Mouse (Mus musculus): ENCODE measurements around the gene Eme2. TPM values are rescaled to one million over a fixed set of nuclear protein-coding genes. Genes with fewer than 3 reads are reported as not detected.

Gene Eme2
- polyA plus RNA-seq, 1 experiment from 2014 or later: 18.2 TPM

DNA sequence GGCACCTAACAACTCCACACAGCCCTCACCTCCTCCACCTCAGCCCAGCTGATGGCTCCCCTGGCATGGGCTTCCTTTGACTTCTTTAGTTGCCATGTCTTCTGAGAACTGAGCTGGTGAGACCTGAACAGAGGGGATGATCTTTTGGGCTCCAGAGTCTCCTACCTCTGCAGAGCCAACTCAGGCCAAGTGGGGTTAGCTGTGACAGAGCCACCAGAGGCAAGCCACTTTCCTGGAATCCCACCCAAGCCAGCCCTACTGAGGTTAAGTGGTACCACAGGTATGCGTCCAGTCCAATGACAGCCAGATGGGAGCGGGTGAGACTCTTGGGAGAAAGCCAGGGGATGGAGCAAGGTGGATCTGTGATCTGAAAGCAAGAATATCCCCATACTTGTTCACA is 1.6 kb downstream of the Eme2 start:
- DNase-seq (ENCODE audit: low spot score) (no peak), ATAC-seq (no peak)
- no peak overlapping the region for H3K27ac ChIP-seq (ENCODE audit: low read depth, low read length)
- H3K4me3 ChIP-seq (ENCODE audit: low read depth, low read length): no peak overlapping the region
- 93% methylated on average over 2 of the region's 2 CpGs for WGBS
- no peak overlapping the region for H3K4me2 ChIP-seq (ENCODE audit: low read length)
- no peaks in the 10 kb centered on the region for H3K27me3 ChIP-seq (replicated peaks; ENCODE audit: control insufficient read depth, insufficient read depth, low read length)
- H3K36me3 ChIP-seq (ENCODE audit: control insufficient read depth, insufficient read depth, low read length): peaks cover 63% of the 10 kb centered on the region
- peaks cover 21% of the 10 kb centered on the region for H3K4me1 ChIP-seq (ENCODE audit: control insufficient read depth, insufficient read depth, low read length)
- no peaks in the 10 kb centered on the region for H3K9me3 ChIP-seq (replicated peaks; ENCODE audit: control insufficient read depth, low read length)
- no peak overlapping the region for H3K9ac ChIP-seq (ENCODE audit: low read length)

DNA sequence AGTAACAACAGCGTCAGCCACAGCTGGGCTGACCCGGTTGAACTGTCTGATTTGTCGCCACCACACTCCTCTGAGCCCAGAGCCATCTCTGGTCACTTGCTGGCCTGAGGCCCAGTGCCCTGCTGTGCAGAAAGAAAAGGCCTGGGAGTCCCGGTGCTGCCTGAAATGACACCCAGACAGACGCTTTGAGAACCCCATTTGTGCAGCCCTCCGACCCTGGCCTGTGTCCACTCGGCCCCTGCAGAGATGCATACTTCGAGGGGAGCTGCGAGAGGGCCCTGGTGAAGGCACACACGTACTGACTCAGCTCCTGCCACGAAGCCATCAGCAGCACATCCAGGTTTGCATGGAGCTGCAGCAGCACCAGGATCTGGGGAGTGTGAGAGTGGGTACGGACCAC is 2.1 kb downstream of the Eme2 start:
- H3K4me3 ChIP-seq (ENCODE audit: low read depth, low read length): no peak overlapping the region
- no peaks in the 10 kb centered on the region for H3K9me3 ChIP-seq (replicated peaks; ENCODE audit: control insufficient read depth, low read length)
- no peak for ATAC-seq
- no peak for DNase-seq (ENCODE audit: low spot score)
- H3K36me3 ChIP-seq (ENCODE audit: control insufficient read depth, insufficient read depth, low read length): peaks cover 59% of the 10 kb centered on the region
- H3K27ac ChIP-seq (ENCODE audit: low read depth, low read length): no peak overlapping the region
- no peak overlapping the region for H3K9ac ChIP-seq (ENCODE audit: low read length)
- H3K27me3 ChIP-seq (replicated peaks; ENCODE audit: control insufficient read depth, insufficient read depth, low read length): no peaks in the 10 kb centered on the region
- WGBS: 89% methylated on average over 12 of the region's 12 CpGs
- peaks cover 23% of the 10 kb centered on the region for H3K4me1 ChIP-seq (ENCODE audit: control insufficient read depth, insufficient read depth, low read length)
- H3K4me2 ChIP-seq (ENCODE audit: low read length): no peak overlapping the region

DNA sequence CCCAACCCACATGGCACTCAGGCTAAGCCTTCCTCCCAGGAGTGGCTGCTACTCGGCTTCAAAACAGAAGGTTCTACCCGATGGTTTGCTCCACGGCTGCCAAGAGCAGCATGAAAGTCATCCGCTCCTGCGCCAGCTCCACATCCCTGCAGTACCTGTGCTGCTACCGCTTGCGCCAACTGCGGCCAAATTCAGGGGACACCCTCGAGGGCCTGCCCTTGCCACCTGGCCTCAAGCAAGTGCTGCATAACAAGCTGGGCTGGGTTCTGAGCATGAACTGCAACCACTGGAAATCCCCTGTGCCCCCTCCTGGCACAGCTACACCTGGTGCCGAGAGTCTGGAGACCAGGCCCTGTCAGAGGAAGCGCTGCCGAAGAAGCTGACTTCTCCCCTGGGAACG is 3.6 kb downstream of the Eme2 start:
- ATAC-seq: no peak
- Histone ChIP-seq H3K9me3 (replicated peaks; ENCODE audit: control insufficient read depth, low read length) (no peaks in the 10 kb centered on the region), H3K9ac (ENCODE audit: low read length) (no peak overlapping the region), H3K36me3 (ENCODE audit: control insufficient read depth, insufficient read depth, low read length) (peaks cover 54% of the 10 kb centered on the region), H3K27ac (ENCODE audit: low read depth, low read length) (no peak overlapping the region), H3K4me1 (ENCODE audit: control insufficient read depth, insufficient read depth, low read length) (peaks cover 22% of the 10 kb centered on the region), H3K27me3 (replicated peaks; ENCODE audit: control insufficient read depth, insufficient read depth, low read length) (no peaks in the 10 kb centered on the region), H3K4me3 (ENCODE audit: low read depth, low read length) (no peak overlapping the region), H3K4me2 (ENCODE audit: low read length) (no peak overlapping the region)
- DNase-seq (ENCODE audit: low spot score): no peak
- WGBS: 92% methylated on average over 13 of the region's 13 CpGs

DNA sequence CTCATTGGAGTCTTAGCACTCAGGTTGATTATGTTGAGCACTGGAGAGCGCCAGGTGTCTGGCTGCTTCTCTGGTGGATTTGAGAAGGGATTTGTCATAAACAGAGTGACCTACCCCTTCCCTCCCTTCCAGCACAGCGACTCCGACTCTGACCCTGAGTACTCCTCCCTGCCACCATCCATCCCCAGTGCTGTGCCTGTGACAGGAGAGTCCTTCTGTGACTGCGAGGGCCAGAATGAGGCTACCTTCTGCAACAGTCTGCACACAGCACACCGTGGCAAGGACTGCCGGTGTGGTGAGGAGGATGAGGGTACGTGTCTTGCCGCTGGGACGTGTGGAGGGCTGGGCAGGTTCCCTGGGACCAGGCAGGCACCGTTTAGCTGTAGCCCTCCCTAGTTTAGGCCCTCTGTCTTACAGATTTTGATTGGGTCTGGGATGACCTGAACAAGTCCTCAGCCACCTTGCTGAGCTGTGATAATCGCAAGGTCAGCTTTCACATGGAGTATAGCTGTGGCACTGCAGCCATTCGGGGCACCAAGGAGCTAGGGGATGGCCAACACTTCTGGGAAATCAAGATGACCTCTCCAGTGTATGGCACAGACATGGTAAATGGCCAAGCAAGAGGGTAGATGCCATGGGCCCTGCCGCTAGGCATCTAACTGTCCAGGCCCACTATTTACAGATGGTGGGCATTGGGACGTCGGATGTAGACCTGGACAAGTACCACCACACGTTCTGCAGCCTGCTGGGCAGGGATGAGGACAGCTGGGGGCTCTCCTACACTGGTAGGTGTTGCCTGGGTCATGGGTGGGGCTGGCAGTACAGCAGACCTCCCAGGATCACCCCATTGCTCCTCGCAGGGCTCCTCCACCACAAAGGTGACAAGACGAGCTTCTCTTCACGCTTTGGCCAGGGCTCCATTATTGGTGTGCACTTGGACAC is 4.5 kb downstream of the Eme2 start:
- 87% methylated on average over 19 of the region's 19 CpGs for WGBS
- Histone ChIP-seq H3K27me3 (replicated peaks; ENCODE audit: control insufficient read depth, insufficient read depth, low read length) (no peaks in the 10 kb centered on the region), H3K27ac (ENCODE audit: low read depth, low read length) (no peak overlapping the region), H3K4me2 (ENCODE audit: low read length) (no peak overlapping the region), H3K4me1 (ENCODE audit: control insufficient read depth, insufficient read depth, low read length) (peaks cover 21% of the 10 kb centered on the region), H3K4me3 (ENCODE audit: low read depth, low read length) (no peak overlapping the region), H3K36me3 (ENCODE audit: control insufficient read depth, insufficient read depth, low read length) (peaks cover 54% of the 10 kb centered on the region), H3K9me3 (replicated peaks; ENCODE audit: control insufficient read depth, low read length) (no peaks in the 10 kb centered on the region), H3K9ac (ENCODE audit: low read length) (no peak overlapping the region)
- DNase-seq (ENCODE audit: low spot score) (no peak), ATAC-seq (no peak)

DNA sequence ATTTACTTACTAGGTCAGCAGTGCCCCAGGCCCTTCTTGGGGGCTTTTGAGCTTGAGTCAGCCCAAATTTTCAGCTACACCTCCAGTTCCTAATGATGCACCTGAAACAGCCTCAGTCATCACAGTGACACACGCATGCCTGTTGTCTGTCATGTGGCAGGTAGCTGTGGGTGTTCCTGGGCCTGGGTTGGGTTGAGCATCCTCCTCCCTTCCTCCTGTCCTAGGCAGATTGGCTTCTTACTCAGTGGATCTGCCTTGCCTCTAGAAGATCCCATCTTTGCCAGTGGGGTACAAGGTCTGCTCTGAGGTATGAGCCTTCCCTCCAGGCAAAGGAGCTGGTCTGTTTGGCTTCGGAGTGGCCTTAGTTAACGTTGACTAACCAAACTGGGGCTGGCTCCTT is 6.0 kb downstream of the Eme2 start:
- Histone ChIP-seq H3K27me3 (replicated peaks; ENCODE audit: control insufficient read depth, insufficient read depth, low read length) (no peaks in the 10 kb centered on the region), H3K36me3 (ENCODE audit: control insufficient read depth, insufficient read depth, low read length) (peaks cover 62% of the 10 kb centered on the region), H3K4me3 (ENCODE audit: low read depth, low read length) (no peak overlapping the region), H3K4me2 (ENCODE audit: low read length) (no peak overlapping the region), H3K4me1 (ENCODE audit: control insufficient read depth, insufficient read depth, low read length) (peaks cover 17% of the 10 kb centered on the region), H3K9ac (ENCODE audit: low read length) (no peak overlapping the region), H3K9me3 (replicated peaks; ENCODE audit: control insufficient read depth, low read length) (no peaks in the 10 kb centered on the region), H3K27ac (ENCODE audit: low read depth, low read length) (no peak overlapping the region)
- 90% methylated on average over 3 of the region's 3 CpGs for WGBS
- DNase-seq (ENCODE audit: low spot score) (no peak), ATAC-seq (no peak)

DNA sequence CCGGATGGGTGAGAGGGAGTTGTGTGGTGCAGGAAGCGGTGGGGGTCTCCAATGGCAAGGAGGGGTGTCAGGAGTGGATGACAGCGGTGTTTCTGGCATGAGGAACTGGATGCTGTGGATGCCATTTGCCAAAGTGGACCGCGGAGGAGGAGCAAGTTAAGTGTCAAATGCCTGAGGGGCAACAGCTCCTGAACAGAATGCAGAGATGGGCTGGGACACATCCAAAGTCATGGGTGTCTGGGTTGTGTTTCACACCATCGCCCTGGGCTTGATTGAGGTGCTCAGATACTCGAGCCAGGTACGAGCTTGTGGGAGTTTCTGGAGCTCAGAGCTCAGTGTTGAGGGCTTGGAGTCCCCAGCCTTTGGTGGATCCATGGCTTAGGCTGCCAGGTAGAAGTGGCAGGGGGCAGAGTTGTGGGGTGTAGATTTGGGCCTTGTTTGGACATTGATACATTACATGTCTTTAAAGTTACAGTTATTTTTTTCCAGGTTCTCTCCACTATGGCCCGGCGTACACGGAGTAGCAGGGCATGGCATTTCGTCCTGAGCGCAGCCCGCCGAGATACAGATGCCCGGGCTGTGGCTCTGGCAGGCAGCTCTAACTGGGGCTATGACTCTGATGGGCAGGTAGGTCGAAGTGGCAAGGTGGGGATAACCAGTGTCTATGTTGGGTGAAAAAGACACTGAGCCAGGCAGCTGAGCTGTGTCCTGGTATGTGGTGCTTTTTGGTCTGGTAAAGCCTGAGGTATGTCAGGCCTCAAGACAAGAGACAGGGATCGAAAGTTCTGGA is 7.4 kb downstream of the Eme2 start:
- peaks cover 63% of the 10 kb centered on the region for H3K36me3 ChIP-seq (ENCODE audit: control insufficient read depth, insufficient read depth, low read length)
- no peak overlapping the region for H3K27ac ChIP-seq (ENCODE audit: low read depth, low read length)
- no peaks in the 10 kb centered on the region for H3K27me3 ChIP-seq (replicated peaks; ENCODE audit: control insufficient read depth, insufficient read depth, low read length)
- H3K9ac ChIP-seq (ENCODE audit: low read length): peak overlapping the region; percentile 82
- WGBS: 68% methylated on average over 18 of the region's 18 CpGs
- peak overlapping the region; percentile 87 for H3K4me3 ChIP-seq (ENCODE audit: low read depth, low read length)
- H3K9me3 ChIP-seq (replicated peaks; ENCODE audit: control insufficient read depth, low read length): no peaks in the 10 kb centered on the region
- DNase-seq (ENCODE audit: low spot score) (no peak), ATAC-seq (no peak)
- peak overlapping the region; percentile 92 for H3K4me2 ChIP-seq (ENCODE audit: low read length)
- H3K4me1 ChIP-seq (ENCODE audit: control insufficient read depth, insufficient read depth, low read length): peaks cover 15% of the 10 kb centered on the region

DNA sequence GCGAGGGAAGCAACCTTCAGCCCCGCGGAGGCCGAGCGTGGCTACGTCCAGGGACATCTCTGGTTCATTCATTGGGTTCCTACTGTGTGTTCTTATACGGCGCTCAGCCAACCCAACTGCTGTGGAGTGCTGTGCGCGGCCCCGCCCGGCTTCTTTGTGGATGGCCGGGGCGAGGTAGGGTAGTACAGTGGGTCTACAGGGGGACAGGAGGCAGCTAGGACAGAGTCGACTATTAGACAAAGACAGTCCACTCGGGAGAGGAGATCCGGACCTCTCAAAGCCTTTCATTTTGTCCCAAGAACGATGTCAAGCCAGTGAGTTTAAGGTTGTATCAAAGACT is 8.0 kb downstream of the Eme2 start:
- H3K36me3 ChIP-seq (ENCODE audit: control insufficient read depth, insufficient read depth, low read length): peaks cover 59% of the 10 kb centered on the region
- peaks cover 15% of the 10 kb centered on the region for H3K4me1 ChIP-seq (ENCODE audit: control insufficient read depth, insufficient read depth, low read length)
- peak overlapping the region; percentile 87 for H3K4me3 ChIP-seq (ENCODE audit: low read depth, low read length)
- peak overlapping the region; percentile 92 for H3K4me2 ChIP-seq (ENCODE audit: low read length)
- no peak for DNase-seq (ENCODE audit: low spot score)
- peak overlapping the region; percentile 52; the same call in 1 of the 2 replicates for H3K27ac ChIP-seq (ENCODE audit: low read depth, low read length)
- H3K9me3 ChIP-seq (replicated peaks; ENCODE audit: control insufficient read depth, low read length): no peaks in the 10 kb centered on the region
- H3K27me3 ChIP-seq (replicated peaks; ENCODE audit: control insufficient read depth, insufficient read depth, low read length): no peaks in the 10 kb centered on the region
- H3K9ac ChIP-seq (ENCODE audit: low read length): peak overlapping the region; percentile 82
- 2% methylated on average over 18 of the region's 18 CpGs for WGBS
- ATAC-seq: peak; percentile 45; the same call in 1 of the 2 replicates

DNA sequence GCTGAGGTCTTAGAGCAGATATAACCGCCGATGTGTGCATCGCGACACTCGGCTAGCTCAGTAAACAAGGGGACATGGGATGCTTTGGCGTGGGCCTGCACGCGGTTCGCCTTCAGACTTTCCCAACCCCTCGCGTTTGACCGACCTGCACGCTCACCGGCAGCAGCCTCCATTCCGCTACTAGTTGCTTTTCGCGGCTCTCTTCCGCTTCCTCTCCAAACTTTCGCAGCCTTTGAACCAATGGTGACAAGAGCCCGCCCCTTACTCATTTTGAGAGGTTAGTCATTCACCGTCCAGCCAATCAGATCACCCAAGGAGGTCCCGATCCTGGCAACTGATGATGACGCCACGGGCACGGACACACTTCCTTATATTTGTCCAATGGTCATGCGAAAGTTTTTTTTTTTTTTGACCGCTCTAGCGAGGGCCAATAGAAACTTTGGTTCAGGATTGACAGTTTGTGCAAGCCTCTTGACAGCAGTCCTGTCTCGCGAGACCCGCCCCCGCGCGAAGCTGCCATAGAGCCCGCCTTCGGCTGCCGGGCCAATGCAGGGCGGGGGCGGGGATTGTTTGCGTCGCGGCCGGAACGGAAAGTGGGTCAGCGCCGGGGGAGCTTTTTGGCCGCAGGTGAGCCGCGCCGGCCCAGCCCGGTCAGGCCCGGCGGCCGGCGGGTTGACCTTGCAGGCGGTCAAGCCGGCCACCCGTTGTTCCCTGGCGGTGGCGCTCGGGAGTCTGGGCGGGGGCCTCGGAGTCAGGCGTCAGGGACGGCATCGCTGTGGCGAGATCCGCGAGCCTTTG is 8.6 kb downstream of the Eme2 start, which contains the start of the genes Nubp2 and Spsb3:
TSS of gene Nubp2 (minus strand) at position 216 of the 798 bp plus-strand sequence.
TSS of gene Spsb3 (plus strand) at position 510 of the 798 bp plus-strand sequence.
- Histone ChIP-seq H3K9ac (ENCODE audit: low read length) (peak within 1 kb of the TSS; percentile 82), H3K36me3 (ENCODE audit: control insufficient read depth, insufficient read depth, low read length) (peaks cover 53% of the 10 kb centered on the region), H3K4me2 (ENCODE audit: low read length) (peak within 1 kb of the TSS; percentile 92), H3K4me3 (ENCODE audit: low read depth, low read length) (peak within 1 kb of the TSS; percentile 87), H3K27ac (ENCODE audit: low read depth, low read length) (peak within 1 kb of the TSS; percentile 52; the same call in 1 of the 2 replicates), H3K4me1 (ENCODE audit: control insufficient read depth, insufficient read depth, low read length) (peaks cover 15% of the 10 kb centered on the region), H3K27me3 (replicated peaks; ENCODE audit: control insufficient read depth, insufficient read depth, low read length) (no peaks in the 10 kb centered on the region), H3K9me3 (replicated peaks; ENCODE audit: control insufficient read depth, low read length) (no peaks in the 10 kb centered on the region)
- WGBS: under 1% methylated on average over 69 of the region's 69 CpGs
- DNase-seq (ENCODE audit: low spot score): peak; percentile 100
- ATAC-seq: peak; percentile 98

All from forebrain, embryonic 14.5 days (tissue).